Mouse (Mus musculus) right cerebral cortex, postnatal 10 days (tissue): Measurements from ENCODE around the gene Serinc2.
A peak's percentile ranks its signal among the peaks of the same experiment; 100 is the strongest.

Experiments
- DNase-seq, 2 experiments: peaks; one replicate each; pipeline ENCODE4 v3.0.0; 2021; ENCODE audit warnings: low spot score in 2 of 2

Gene Serinc2

GRCm38 (mm10) chr4:130279105-130279504, at the start of gene Serinc2:
Serinc2 (minus strand) TSS chr4:130279205.
- no peak for DNase-seq

GRCm38 (mm10) chr4:130327366-130327765, 48.4 kb upstream of the Serinc2 start:
- no peak for DNase-seq

GRCm38 (mm10) chr4:130325446-130325845, 46.4 kb upstream of the Serinc2 start:
- no peak for DNase-seq

- DNase-seq = no peak
Measured at GRCm38 (mm10) chr4:130323607-130324006, 44.6 kb upstream of the Serinc2 start.

GRCm38 (mm10) chr4:130323165-130323564, 44.2 kb upstream of the Serinc2 start:
- DNase-seq = no peak

GRCm38 (mm10) chr4:130322567-130322966, 43.6 kb upstream of the Serinc2 start:
- no peak for DNase-seq

GRCm38 (mm10) chr4:130321640-130322039, 42.6 kb upstream of the Serinc2 start:
- no peak for DNase-seq

- no peak for DNase-seq
Measured at GRCm38 (mm10) chr4:130319564-130319963, 40.6 kb upstream of the Serinc2 start.

- no peak for DNase-seq
Measured at GRCm38 (mm10) chr4:130318122-130318521, 39.1 kb upstream of the Serinc2 start.

GRCm38 (mm10) chr4:130316691-130317090, 37.7 kb upstream of the Serinc2 start:
- DNase-seq = no peak

GRCm38 (mm10) chr4:130315771-130316527, 36.9 kb upstream of the Serinc2 start:
- DNase-seq = no peak

GRCm38 (mm10) chr4:130313552-130313951, 34.5 kb upstream of the Serinc2 start:
- no peak for DNase-seq

GRCm38 (mm10) chr4:130312526-130312925, 33.5 kb upstream of the Serinc2 start:
- DNase-seq = no peak

- DNase-seq = no peak
Measured at GRCm38 (mm10) chr4:130309254-130309653, 30.2 kb upstream of the Serinc2 start.

- DNase-seq = peak; percentile 86 to 90
Measured at GRCm38 (mm10) chr4:130308231-130309081, 29.5 kb upstream of the Serinc2 start, which contains the start of the genes Fabp3 and Gm10570. Fabp3 (plus strand) TSS chr4:130308595. Gm10570 (minus strand) TSS chr4:130308674.

GRCm38 (mm10) chr4:130307851-130308230, 28.8 kb upstream of the Serinc2 start:
- DNase-seq = peak; percentile 62 to 65

GRCm38 (mm10) chr4:130306796-130307630, 28.0 kb upstream of the Serinc2 start:
- no peak for DNase-seq

GRCm38 (mm10) chr4:130304746-130305145, 25.7 kb upstream of the Serinc2 start:
- DNase-seq = no peak

- no peak for DNase-seq
Measured at GRCm38 (mm10) chr4:130302285-130302870, 23.4 kb upstream of the Serinc2 start.

GRCm38 (mm10) chr4:130299629-130300018, 20.6 kb upstream of the Serinc2 start:
- no peak for DNase-seq

GRCm38 (mm10) chr4:130298877-130299628, 20.0 kb upstream of the Serinc2 start:
- DNase-seq = no peak
